Mouse (Mus musculus) thymus, adult 18-20 months (tissue): ENCODE measurements around the gene Cox5a.

Experiments
- DNase-seq, 2 experiments: peaks; one replicate each; pipeline ENCODE4 v3.0.0; 2022; ENCODE audit warnings: mixed read lengths in 2 of 2

Gene Cox5a

DNA sequence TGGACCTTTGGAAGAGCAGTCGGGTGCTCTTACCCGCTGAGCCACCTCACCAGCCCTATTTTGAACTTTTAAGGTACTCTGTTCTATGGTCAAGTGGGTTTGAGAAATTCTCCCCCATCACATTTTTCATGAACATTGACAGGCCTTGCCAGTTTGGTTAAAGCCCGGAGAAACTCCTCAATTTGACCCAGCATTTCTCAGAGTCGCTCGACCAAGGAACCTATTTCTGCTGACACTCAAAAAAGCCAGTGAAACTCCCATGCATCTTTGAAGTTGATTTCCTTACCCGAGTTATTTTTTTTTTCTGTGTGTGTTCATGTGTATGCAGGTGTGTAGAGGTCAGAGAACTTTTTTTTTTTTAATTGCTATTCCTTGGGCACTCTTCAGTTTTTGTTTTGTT, 43.5 kb downstream of the Cox5a start:
- DNase-seq, result no peak

DNA sequence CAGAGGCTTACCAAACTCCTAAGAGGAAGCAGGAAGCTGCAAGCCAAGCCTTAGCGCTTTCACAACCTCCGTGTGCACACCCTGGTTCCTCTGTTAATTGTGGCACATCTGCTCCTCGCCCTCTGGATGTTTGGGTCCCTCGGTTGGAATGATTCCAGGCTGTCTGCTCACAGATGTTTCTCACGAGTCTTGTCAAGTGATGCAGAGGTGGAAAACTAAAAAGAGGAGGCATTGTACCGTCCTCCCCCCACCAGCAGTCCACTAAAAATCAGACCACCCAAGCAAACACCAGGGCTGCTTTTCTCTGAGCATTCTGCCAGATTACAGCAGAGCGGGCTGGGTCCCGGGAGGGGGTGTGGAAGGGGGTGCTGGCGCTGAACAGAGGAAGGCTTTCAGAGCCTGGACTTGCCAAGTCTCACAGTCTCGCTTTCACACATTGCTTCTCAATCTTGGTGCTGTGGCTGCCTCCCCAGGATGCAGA, 44.7 kb downstream of the Cox5a start:
- no peak for DNase-seq

DNA sequence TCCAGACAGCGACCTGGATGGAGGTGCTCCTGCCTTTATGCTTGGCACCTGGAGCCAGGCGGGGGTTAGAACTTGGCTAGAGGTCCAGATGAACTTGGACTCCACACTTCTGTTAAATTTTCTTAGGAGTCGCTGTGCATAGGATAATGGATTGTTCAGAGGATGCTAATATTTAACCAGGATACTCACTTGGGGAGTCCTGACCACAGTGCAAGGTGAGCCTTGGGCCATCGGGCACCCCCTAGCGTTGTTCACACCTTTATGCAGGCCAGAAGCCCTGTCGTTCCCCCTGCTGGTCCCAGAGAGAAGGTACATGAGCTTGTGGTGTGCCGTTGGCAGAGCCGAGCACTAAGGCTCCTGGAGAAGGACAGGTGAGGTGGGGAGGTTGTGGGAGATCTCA, 45.8 kb downstream of the Cox5a start:
- DNase-seq, result no peak

DNA sequence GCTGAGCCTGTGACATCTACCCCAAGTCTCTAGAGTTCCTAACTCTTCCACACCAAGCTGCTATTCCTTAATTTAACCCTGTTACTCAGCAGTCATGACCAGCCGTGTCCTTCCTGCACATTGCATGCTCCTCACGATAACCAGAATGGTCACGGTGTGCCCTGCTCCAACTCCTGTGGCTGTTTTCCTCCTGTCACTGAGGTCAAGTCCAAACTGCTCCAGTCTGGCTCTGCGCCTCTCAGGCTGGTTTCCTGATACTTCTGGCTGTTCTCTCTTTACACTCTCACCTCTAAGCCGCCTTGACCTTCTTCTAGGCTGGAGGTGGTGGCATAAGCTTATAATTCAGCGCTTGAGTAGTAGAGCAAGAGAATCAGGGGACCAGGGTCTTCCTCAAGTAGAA, 47.4 kb downstream of the Cox5a start:
- DNase-seq, result no peak

- DNase-seq, result no peak
Measured at GRCm38 (mm10) chr9:57574397-57574796, 53.3 kb downstream of the Cox5a start.

GRCm38 (mm10) chr9:57575577-57575976, 54.5 kb downstream of the Cox5a start:
- no peak for DNase-seq

DNA sequence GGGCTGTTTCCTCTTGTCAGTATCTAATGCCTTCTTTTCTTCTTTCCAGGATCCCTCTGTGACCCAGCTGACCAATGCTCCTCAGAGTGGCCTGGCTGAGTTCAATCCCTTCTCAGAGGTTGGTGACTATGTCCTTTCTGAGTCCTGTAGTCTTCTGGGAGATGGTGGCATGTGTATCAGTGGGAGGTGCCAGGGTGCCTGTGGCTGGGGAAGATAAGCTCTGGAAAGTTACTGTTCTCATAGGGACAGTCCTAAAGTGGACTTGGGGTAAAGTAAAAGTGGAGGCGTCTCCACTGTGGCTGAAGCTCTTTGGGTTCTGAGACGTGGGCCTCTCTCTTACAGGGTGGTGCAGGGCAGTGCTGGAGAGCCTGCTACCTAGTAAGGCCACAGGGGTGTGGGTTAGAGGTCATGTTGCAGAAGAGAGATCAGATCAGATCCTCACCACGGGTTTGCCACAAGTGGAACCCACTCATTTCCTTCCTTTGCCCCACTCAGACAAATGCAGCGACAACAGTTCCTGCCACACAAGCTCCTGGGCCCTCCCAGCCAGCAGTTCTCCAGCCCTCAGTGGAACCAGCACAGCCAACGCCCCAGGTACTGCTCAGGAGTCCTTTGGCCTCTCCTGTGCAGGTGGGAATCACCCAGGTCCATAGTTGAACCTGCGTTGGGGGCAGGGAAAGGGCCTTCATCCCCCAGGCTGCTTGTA, 56.2 kb downstream of the Cox5a start:
- DNase-seq, result no peak
